Mouse (Mus musculus) spleen, adult 2 months (tissue): ENCODE results near the gene Rprd2.

Experiments
- CTCF ChIP-seq: fragments of 200-500 bp; IDR thresholded peaks from 2 replicates; pipeline ENCODE4 v1.5.1; 2011; ENCODE audit warnings: mild to moderate bottlenecking, inconsistent platforms; ENCODE audit not compliant: insufficient read depth, insufficient read length, insufficient replicate concordance; ENCODE audit errors: extremely low read depth
- POLR2A ChIP-seq: fragments of 200-500 bp; IDR thresholded peaks from 2 replicates; pipeline ENCODE4 v1.6.1; 2011; ENCODE audit warnings: low read depth, low read length, inconsistent platforms

DNA sequence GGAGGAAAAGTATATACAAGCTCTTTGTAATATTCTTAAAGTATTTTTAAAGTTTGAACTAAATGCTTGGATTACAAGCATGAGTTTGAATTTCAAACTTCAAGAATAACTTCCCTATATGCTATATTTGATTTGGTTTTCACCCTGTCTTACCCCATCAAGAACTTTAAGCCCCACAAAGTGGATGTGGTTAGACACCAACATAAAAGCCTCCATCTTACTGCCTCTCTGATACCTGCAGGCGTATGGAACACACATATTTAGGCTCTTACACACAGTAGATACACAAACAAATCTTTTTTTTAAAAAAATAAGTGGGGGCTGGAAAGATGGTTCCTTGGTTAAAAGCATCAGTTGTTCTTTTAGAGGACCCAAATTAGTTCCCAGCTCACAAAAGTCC is 24.4 kb downstream of the Rprd2 start:
- TF ChIP-seq POLR2A (no peak), CTCF (no peak)
